In genomic region chr8:90504521-90504920, GRCm38 (mm10) we compare ENCODE assay signal across 11 mouse cellular contexts.
"Had no signal": no experiment of that assay in that cellular context is flagged by ENCODE, and none has a peak within 500 bp of the region (broad histone marks: within the 10 kb centered on the region; RNA-seq: fewer than 3 reads in every experiment).

No protein-coding gene starts in this region.

- H3K4me3 ChIP-seq: liver, embryonic 13.5 days had no signal

- H3K4me2 ChIP-seq: liver, embryonic 13.5 days; midbrain, embryonic 11.5 days had no signal

- DNase-seq: kidney, adult 2 months; kidney, postnatal 25 days; liver, embryonic 13.5 days; lung, adult 2 months; lung, postnatal 14 days; lung, postnatal 4 days; midbrain, embryonic 14.5 days; thymus, adult 18-20 months; thymus, postnatal 36 days had no signal

- ATAC-seq: intestine, postnatal 0 days had no signal

- H3K36me3 ChIP-seq: liver, embryonic 13.5 days had no signal

- H3K27ac ChIP-seq: liver, embryonic 13.5 days had no signal

- H3K9ac ChIP-seq: liver, embryonic 13.5 days had no signal

- H3K27me3 ChIP-seq: liver, embryonic 13.5 days had no signal

- H3K9me3 ChIP-seq: liver, embryonic 13.5 days had no signal

- H3K4me1 ChIP-seq: liver, embryonic 13.5 days had no signal
